Mouse (Mus musculus) heart, postnatal 14 days (tissue): ENCODE results near the gene Kcne3. TPM values are rescaled to one million over a fixed set of nuclear protein-coding genes. Genes with fewer than 3 reads are reported as not detected.

Experiments used
- DNase-seq, 2 experiments: peaks; one replicate each; pipeline ENCODE4 v3.0.0; 2021 to 2022
- intact Hi-C: fragments of 180-260 bp; cut with DNase I; formaldehyde crosslinking; loops from one replicate; pipeline ENCODE4 v1.15.1; 2025
- long read RNA-seq, 2 experiments: library from polyadenylated mRNA; stranded (forward); transcript quantifications; one replicate each; pipeline ENCODE4 v2.0.0; 2021
- total RNA-seq, 2 experiments: library from RNA; stranded (reverse); gene quantifications; 2 replicates each; pipeline ENCODE4 v1.2.3; 2021

The Kcne3 gene
- under 1 TPM; 0.55 to 0.78 TPM for total RNA-seq
- long read RNA-seq, experiment 1, result 0 reads
- long read RNA-seq, experiment 2, partial matches to known transcripts, result 0 of 2 reads
- long read RNA-seq, experiment 2, other reads (novel, unspliced or antisense), result 0 of 2 reads

- intact Hi-C loops, result loop anchor here (5.0 kb wide), 1 partner anchor 34 kb away; no protein-coding TSS in a partner anchor
These were observed at the start of gene Kcne3 for GRCm38 (mm10) chr7:100176269-100176668. Gene Kcne3, plus strand, starts transcription at chr7:100176502.

DNA sequence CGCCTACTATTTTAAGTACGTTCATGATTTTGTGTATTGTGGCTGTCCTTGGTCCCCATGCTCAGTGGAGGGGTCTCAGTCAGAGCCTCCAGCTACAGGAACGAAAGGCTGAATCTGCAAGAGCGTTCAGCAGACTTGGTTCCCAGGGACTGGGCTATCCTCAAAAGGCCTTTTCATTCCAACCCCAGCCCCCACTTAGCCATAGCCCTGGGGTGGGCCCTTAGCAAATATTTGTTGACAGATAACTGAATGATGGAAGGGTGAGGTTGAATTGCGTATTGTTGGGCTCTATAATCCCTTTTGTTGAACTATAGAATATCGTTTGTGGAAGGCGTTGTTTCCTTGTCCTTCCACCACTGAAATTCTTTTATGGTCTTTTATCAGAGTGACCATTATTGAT, 49.8 kb upstream of the Kcne3 start:
- no peak for DNase-seq
- intact Hi-C loops, result no loop called here

More at GRCm38 (mm10) chr7:100176269-100176668, at the start of gene Kcne3:
- DNase-seq, result no peak

- no peak for DNase-seq
- intact Hi-C loops, result no loop called here
These were observed 47.9 kb upstream of the Kcne3 start for GRCm38 (mm10) chr7:100128262-100129041.

- intact Hi-C loops, result no loop called here
- no peak for DNase-seq
These were observed 45.7 kb upstream of the Kcne3 start for GRCm38 (mm10) chr7:100130592-100130991.

DNA sequence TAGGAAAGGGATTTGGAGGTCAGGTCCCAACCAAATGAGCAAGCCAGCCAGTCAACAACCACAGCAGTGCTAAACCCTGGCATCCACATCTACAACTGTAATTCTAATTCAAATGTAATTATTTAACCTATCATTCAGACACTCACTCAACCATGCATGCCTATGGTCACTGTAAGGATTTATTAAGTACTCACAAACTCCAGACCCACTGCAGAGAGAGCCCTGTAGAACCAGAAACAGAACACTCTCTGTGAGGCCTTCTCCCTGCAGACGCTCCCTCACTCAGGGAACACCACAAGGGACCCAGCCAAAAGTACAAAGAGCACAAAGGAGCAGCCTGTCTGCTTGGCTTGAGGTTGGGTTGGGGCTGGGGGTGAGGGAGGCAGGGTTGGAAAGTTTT, 43.9 kb upstream of the Kcne3 start:
- no peak for DNase-seq
- intact Hi-C loops, result no loop called here

GRCm38 (mm10) chr7:100137038-100137437, 39.3 kb upstream of the Kcne3 start:
- intact Hi-C loops, result no loop called here
- DNase-seq, result peak; percentile 8 to 16

GRCm38 (mm10) chr7:100138075-100138474, 38.2 kb upstream of the Kcne3 start:
- no peak for DNase-seq
- intact Hi-C loops, result no loop called here

DNA sequence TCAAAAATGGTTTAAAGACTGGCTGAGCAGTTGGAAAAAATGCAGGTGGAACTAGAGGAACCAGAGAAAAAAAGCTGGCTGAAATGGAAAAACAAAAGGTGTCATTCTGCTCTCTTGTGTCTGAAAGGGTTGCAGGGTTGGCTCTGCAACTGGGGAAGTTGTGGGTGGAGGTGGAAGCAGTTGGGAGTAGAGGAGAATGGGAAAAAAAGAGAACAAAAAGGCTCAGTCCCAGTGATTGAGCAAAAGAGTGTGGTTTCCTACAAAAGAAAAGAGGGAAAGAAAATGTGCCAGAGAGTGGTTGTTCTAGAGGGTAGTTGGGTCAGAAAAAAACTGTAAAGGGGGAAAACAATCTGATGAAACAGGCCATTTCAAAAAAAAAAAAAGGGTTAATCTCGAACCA, 35.7 kb upstream of the Kcne3 start:
- DNase-seq, result no peak

DNA sequence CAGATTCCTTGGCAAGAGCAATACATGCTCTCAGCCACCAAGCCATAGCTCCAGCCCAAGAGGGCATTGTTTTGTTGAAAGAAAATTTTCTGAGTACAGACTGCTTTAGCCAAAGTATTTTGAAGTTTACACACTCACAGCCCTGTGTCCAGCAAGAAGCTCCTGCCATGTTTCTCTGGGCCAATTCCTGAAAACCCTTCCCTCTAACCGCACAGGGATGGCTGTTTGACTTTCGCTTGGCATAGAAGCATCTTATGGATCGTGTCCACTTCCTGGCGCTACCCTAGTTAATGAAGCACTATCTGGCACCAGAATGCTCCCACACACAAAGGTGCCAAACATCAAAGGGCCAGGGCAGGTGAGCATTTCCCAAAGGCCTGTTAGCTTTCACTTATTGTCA, 27.7 kb upstream of the Kcne3 start:
- no peak for DNase-seq
- intact Hi-C loops, result no loop called here

More for the DNA sequence above, 35.7 kb upstream of the Kcne3 start:
- intact Hi-C loops, result loop anchor here (5.0 kb wide), 1 partner anchor 37 kb away; the partner anchor contains the start of gene Kcne3

DNA sequence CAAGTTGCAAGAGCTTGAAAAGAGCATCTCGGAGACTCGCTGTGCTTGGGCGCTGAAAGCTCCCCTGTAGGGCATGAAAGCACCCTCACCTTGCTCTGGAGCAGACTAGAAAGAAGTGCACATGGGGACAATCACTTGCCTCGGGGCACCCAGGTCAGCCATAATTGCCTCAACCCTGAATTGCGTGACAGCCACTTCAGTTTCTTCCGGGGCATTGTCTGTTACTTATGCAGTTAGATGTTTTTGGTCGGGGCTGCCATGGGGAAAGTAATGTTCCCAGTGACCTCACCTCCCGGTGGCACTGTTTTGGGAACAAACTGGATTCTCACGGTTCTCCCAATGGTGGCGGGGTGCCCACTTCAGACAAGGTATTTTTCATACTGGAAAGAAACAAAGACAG, 26.2 kb upstream of the Kcne3 start:
- DNase-seq, result peak in 1 of 2 experiments; percentile 6
- intact Hi-C loops, result no loop called here

- no peak for DNase-seq
- intact Hi-C loops, result no loop called here
These were observed 25.7 kb upstream of the Kcne3 start for GRCm38 (mm10) chr7:100150626-100151025.

DNA sequence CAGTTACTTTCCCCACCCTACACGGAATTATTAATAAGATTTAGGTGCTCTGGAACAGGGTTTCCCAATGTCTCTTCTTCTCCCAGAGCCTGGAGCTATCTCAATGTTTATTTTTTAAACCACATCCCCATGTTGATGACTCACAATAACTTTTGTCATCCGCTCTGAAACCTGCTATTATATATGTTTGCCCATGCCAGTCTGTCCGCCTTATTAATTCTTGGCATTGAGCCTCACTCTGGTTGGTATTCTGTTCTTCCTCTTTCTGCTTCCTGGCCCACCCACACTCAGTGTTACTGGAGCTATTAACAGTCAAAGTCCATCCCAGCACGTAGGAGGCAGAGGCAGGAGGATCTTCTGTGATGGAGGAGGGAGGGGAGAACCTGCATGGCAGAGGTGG, 18.6 kb upstream of the Kcne3 start:
- no peak for DNase-seq
- intact Hi-C loops, result loop anchor here (2.0 kb wide), 1 partner anchor 33 kb away; no protein-coding TSS in a partner anchor

- intact Hi-C loops, result loop anchor here (2.0 kb wide), 1 partner anchor 34 kb away; no protein-coding TSS in a partner anchor
- DNase-seq, result peak; percentile 94 to 95
These were observed 17.0 kb upstream of the Kcne3 start, which contains the start of gene Lipt2 for GRCm38 (mm10) chr7:100159105-100159841. Gene Lipt2, plus strand, starts transcription at chr7:100159277.

GRCm38 (mm10) chr7:100160006-100160405, 16.3 kb upstream of the Kcne3 start:
- DNase-seq, result no peak
- intact Hi-C loops, result no loop called here

DNA sequence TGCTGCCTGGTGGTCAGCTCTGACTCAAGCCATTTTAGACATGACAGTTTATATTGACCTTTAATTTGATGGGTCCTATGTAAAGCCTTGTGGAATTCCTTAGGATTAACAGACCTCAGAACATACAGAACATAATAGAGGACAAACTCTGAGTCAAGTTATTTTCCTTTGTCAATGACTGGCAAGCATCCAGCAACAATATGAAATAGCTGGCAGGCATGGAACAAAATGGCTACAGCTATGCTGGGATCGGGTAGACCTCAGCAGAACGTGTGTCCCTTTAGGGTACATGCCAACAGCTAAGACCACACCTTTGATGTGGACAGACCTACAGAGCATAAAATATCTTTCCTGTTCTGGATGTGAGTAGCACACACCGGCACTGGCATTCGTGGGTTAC, 12.8 kb upstream of the Kcne3 start:
- DNase-seq, result no peak

GRCm38 (mm10) chr7:100168654-100169053, 7.6 kb upstream of the Kcne3 start:
- intact Hi-C loops, result no loop called here
- no peak for DNase-seq

More for the DNA sequence above, 12.8 kb upstream of the Kcne3 start:
- intact Hi-C loops, result no loop called here

DNA sequence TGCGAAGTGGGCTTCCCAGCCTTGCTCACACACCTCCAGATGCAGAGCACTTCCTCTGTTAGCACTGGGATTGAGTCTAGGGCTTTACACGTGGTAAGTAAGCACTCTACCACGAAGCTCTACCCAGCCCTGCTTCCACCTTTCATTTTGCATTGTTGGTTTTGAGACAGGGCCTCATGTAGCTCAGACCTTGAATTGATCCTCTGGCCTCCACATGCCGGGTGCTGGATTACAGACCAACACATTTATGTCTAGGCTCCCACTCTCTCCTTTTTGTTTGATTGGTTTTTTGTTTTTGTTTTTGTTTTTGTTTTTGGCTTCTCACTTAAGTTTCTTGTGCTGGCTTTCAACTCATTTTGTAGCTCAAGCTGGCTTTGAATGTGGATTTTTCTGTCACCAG, 5.5 kb upstream of the Kcne3 start:
- no peak for DNase-seq
- intact Hi-C loops, result no loop called here

- intact Hi-C loops, result loop anchor here (5.0 kb wide), 1 partner anchor 36 kb away; no protein-coding TSS in a partner anchor
- DNase-seq, result peak; percentile 53 to 63
These were observed 2.0 kb downstream of the Kcne3 start for GRCm38 (mm10) chr7:100178016-100178890.

GRCm38 (mm10) chr7:100178891-100179233, 2.6 kb downstream of the Kcne3 start:
- intact Hi-C loops, result loop anchor here (5.0 kb wide), 1 partner anchor 37 kb away; no protein-coding TSS in a partner anchor
- no peak for DNase-seq

GRCm38 (mm10) chr7:100179394-100179793, 3.1 kb downstream of the Kcne3 start:
- intact Hi-C loops, result loop anchor here (5.0 kb wide), 1 partner anchor 37 kb away; no protein-coding TSS in a partner anchor
- no peak for DNase-seq
